Mouse (Mus musculus) bone marrow, adult 2 months (tissue): Measurements from ENCODE around the gene Etv6.

ENCODE experiments used
- CTCF ChIP-seq: fragments of 200-500 bp; IDR thresholded peaks from 2 replicates; pipeline ENCODE4 v1.5.1; 2011; ENCODE audit warnings: low read length, control low read depth; ENCODE audit not compliant: control insufficient read depth, insufficient read depth
- POLR2A ChIP-seq: fragments of 200-500 bp; IDR thresholded peaks from 2 replicates; pipeline ENCODE4 v1.6.1; 2011; ENCODE audit warnings: low read depth, mild to moderate bottlenecking, control low read depth, low read length, borderline replicate concordance; ENCODE audit not compliant: control insufficient read depth

DNA sequence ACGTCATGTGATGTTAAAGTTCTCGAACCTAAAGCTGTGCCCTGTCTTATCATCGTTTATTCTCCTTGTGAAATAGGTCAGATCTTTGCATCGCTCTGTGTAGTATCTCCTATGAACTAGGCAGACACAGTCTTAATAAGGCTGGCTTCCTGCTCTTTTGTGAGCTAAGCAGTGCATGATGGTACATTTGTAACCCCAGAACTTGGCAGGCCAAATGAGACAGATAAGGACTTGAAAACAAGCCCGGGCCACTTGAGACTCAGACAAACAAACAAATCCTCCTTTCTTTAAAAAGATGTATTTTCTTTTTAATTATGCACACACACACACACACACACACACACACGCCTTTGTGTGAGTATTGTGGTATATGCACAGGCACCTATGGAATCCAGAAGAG lies 42.5 kb downstream of the Etv6 start:
- TF ChIP-seq CTCF (no peak), POLR2A (no peak)
